Mouse (Mus musculus) Patski (cell line): Measurements from ENCODE around the gene Ddah1. TPM values are rescaled to one million over a fixed set of nuclear protein-coding genes. Genes with fewer than 3 reads are reported as not detected.

Experiments used
- ATAC-seq: fragments of 100-300 bp; one replicate; pipeline ENCODE4 v1.8.0; 2021
- CTCF ChIA-PET: fragments of 350-600 bp; sonication (Branson Sonifier 250); formaldehyde crosslinking; loops from one replicate; lab custom pipeline; 2022; ENCODE audit warnings: inconsistent platforms; lab: Charles Lee
- POLR2A ChIA-PET: fragments of 350-600 bp; sonication (Branson Sonifier 250); formaldehyde crosslinking; loops from one replicate; lab custom pipeline; 2022; ENCODE audit warnings: antibody characterized with exemption, inconsistent platforms; lab: Charles Lee
- DNase-seq: peaks from one replicate; pipeline ENCODE4 v3.0.0-alpha.2; 2011; ENCODE audit warnings: low read depth, low spot score
- H3K27me3 ChIP-seq: fragments of 371-371 bp; one replicate; pipeline ENCODE4 v1.5.1; 2021
- CTCF ChIP-seq: fragments of 100-300 bp; IDR thresholded peaks from one replicate; pipeline ENCODE4 v1.5.1; 2021
- in situ Hi-C: fragments of 300-500 bp; cut with MboI; formaldehyde crosslinking; loops from 3 replicates; pipeline ENCODE4 v1.11.1; 2018; ENCODE audit warnings: low pct_unique_long_range_greater_than_20kb, mixed read lengths
- polyA plus RNA-seq: library from polyadenylated mRNA; unstranded; gene quantifications from one replicate; pipeline ENCODE4 v1.2.3, GENCODE M21; 2021

Gene Ddah1
- polyA plus RNA-seq, 1 experiment from 2014 or later: 138 TPM

- POLR2A ChIA-PET: interaction anchor here (1.0 to 2.9 kb wide), 6 partner anchors 9 to 249 kb away, joined by 3 to 19 read pairs (median 4); partner anchors contain the start of gene Ddah1
These were observed 126.9 kb downstream of the Ddah1 start for GRCm38 (mm10) chr3:145885376-145885775.

GRCm38 (mm10) chr3:145885851-145886464, 127.5 kb downstream of the Ddah1 start:
- ATAC-seq: peak; percentile 51
- in situ Hi-C loops: loop anchor here (5.0 kb wide), 1 partner anchor 124 kb away; no protein-coding TSS in a partner anchor
- peak; percentile 83 for DNase-seq
- POLR2A ChIA-PET: interaction anchor here (0.6 to 2.9 kb wide), 7 partner anchors 9 to 1318 kb away, joined by 3 to 19 read pairs (median 4); partner anchors contain the start of gene Ddah1
- CTCF ChIA-PET: interaction anchor here (1.5 to 2.7 kb wide), 3 partner anchors 8 to 28 kb away, joined by 3 to 12 read pairs (median 5); no protein-coding TSS in a partner anchor
- no peaks in the 10 kb centered on the region for H3K27me3 ChIP-seq
- TF ChIP-seq CTCF: no peak

More at GRCm38 (mm10) chr3:145885376-145885775, 126.9 kb downstream of the Ddah1 start:
- ATAC-seq: peak; percentile 36
- CTCF ChIA-PET: interaction anchor here (0.9 to 2.7 kb wide), 3 partner anchors 13 to 182 kb away, joined by 3 to 12 read pairs (median 3); no protein-coding TSS in a partner anchor
- TF ChIP-seq CTCF: no peak
- in situ Hi-C loops: loop anchor here (5.0 kb wide), 1 partner anchor 123 kb away; no protein-coding TSS in a partner anchor
- H3K27me3 ChIP-seq: no peaks in the 10 kb centered on the region
- DNase-seq: peak; percentile 85

- ATAC-seq (peak; percentile 27), DNase-seq (peak; percentile 76)
- ChIA-PET CTCF (interaction anchor here (0.8 to 2.1 kb wide), 7 partner anchors 9 to 273 kb away, joined by 3 to 7 read pairs (median 5); no protein-coding TSS in a partner anchor), POLR2A (interaction anchor here (0.9 to 2.9 kb wide), 6 partner anchors 12 to 242 kb away, joined by 3 to 19 read pairs (median 5); partner anchors contain the start of genes Ccn1 and Ddah1)
- no peak for TF ChIP-seq CTCF
- H3K27me3 ChIP-seq: no peaks in the 10 kb centered on the region
- in situ Hi-C loops: loop anchor here (5.0 kb wide), 1 partner anchor 125 kb away; no protein-coding TSS in a partner anchor
These were observed 129.0 kb downstream of the Ddah1 start for GRCm38 (mm10) chr3:145887430-145887971.

- ChIA-PET POLR2A (interaction anchor here (1.0 kb wide), 1 partner anchor 13 kb away, joined by 3 read pairs; no protein-coding TSS in a partner anchor), CTCF (interaction anchor here (0.9 to 1.7 kb wide), 4 partner anchors 9 to 311 kb away, joined by 3 to 6 read pairs (median 4); no protein-coding TSS in a partner anchor)
- H3K27me3 ChIP-seq: no peaks in the 10 kb centered on the region
- in situ Hi-C loops: no loop called here
- DNase-seq (no peak), ATAC-seq (no peak)
- TF ChIP-seq CTCF: no peak
These were observed 132.1 kb downstream of the Ddah1 start for GRCm38 (mm10) chr3:145890346-145891132.

GRCm38 (mm10) chr3:145892451-145892850, 134.0 kb downstream of the Ddah1 start:
- ChIA-PET POLR2A (interaction anchor here (0.6 to 0.7 kb wide), 2 partner anchors 276 to 302 kb away, joined by 3 read pairs; no protein-coding TSS in a partner anchor), CTCF (interaction anchor here (0.9 to 1.7 kb wide), 3 partner anchors 12 to 34 kb away, joined by 3 to 6 read pairs (median 3); no protein-coding TSS in a partner anchor)
- in situ Hi-C loops: no loop called here
- no peaks in the 10 kb centered on the region for H3K27me3 ChIP-seq
- ATAC-seq (peak; percentile 76), DNase-seq (peak; percentile 77)
- TF ChIP-seq CTCF: no peak

GRCm38 (mm10) chr3:145894131-145894530, 135.7 kb downstream of the Ddah1 start:
- POLR2A ChIA-PET: interaction anchor here (1.3 to 1.5 kb wide), 2 partner anchors 10 to 209 kb away, joined by 3 to 5 read pairs; no protein-coding TSS in a partner anchor
- no peaks in the 10 kb centered on the region for H3K27me3 ChIP-seq
- ATAC-seq (no peak), DNase-seq (no peak)
- CTCF ChIA-PET: interaction anchor here (0.9 to 1.2 kb wide), 2 partner anchors 16 to 39 kb away, joined by 3 read pairs; no protein-coding TSS in a partner anchor
- in situ Hi-C loops: no loop called here
- no peak for TF ChIP-seq CTCF

- no peak for DNase-seq
- ChIA-PET CTCF (interaction anchor here (1.2 to 3.1 kb wide), 3 partner anchors 13 to 129 kb away, joined by 3 to 12 read pairs (median 4); no protein-coding TSS in a partner anchor), POLR2A (interaction anchor here (0.8 to 1.0 kb wide), 2 partner anchors 139 to 248 kb away, joined by 3 to 4 read pairs; no protein-coding TSS in a partner anchor)
These were observed 139.3 kb downstream of the Ddah1 start for GRCm38 (mm10) chr3:145897749-145898148.

GRCm38 (mm10) chr3:145899832-145900231, 141.4 kb downstream of the Ddah1 start:
- ChIA-PET CTCF (interaction anchor here (0.7 to 3.1 kb wide), 7 partner anchors 9 to 251 kb away, joined by 3 to 12 read pairs (median 3); partner anchors contain the start of gene Ccn1), POLR2A (interaction anchor here (0.6 to 1.6 kb wide), 7 partner anchors 12 to 253 kb away, joined by 3 to 6 read pairs (median 3); no protein-coding TSS in a partner anchor)
- DNase-seq (no peak), ATAC-seq (peak; percentile 41)
- H3K27me3 ChIP-seq: no peaks in the 10 kb centered on the region
- TF ChIP-seq CTCF: no peak
- in situ Hi-C loops: loop anchor here (5.0 kb wide), 3 partner anchors 248 to 493 kb away; no protein-coding TSS in a partner anchor

More at GRCm38 (mm10) chr3:145897749-145898148, 139.3 kb downstream of the Ddah1 start:
- H3K27me3 ChIP-seq: no peaks in the 10 kb centered on the region
- no peak for ATAC-seq
- in situ Hi-C loops: no loop called here
- no peak for TF ChIP-seq CTCF

- CTCF ChIA-PET: interaction anchor here (1.0 to 1.9 kb wide), 7 partner anchors 19 to 494 kb away, joined by 3 to 5 read pairs (median 4); partner anchors contain the start of gene Bcl10
- POLR2A ChIA-PET: interaction anchor here (0.7 to 1.2 kb wide), 3 partner anchors 16 to 736 kb away, joined by 3 to 4 read pairs (median 3); no protein-coding TSS in a partner anchor
- DNase-seq (no peak), ATAC-seq (no peak)
- TF ChIP-seq CTCF: no peak
- no peaks in the 10 kb centered on the region for H3K27me3 ChIP-seq
- in situ Hi-C loops: loop anchor here (5.0 kb wide), 3 partner anchors 251 to 496 kb away; no protein-coding TSS in a partner anchor
These were observed 145.1 kb downstream of the Ddah1 start for GRCm38 (mm10) chr3:145903530-145903929.
